Mouse (Mus musculus): Measurements from ENCODE around the gene Madd.
"Not testable (repeated sequence)": the region's sequence is repeated elsewhere in the genome, so short reads cannot be mapped to it uniquely, and the experiment has no call there.

Gene Madd

DNA sequence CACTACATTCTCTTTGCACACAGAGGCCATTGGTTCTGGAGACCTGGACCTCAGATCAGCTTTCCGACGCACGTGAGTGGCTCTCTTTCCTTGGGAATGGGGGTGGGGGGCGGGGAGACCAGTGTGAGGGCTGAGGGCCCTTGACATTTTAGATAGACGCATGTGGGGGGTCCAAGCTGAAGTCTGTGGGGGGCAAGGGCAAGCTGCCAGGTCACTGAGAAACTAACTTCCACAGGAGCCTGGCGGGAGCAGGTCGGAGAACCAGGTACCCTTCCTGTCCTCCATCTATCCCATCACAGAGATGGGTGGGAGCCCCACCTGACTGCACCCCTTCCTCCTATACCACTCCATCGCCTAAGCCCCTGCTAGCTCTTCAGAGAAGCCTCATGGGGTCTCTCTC is 62.1 kb downstream of the Madd start:
- no peak for DNase-seq

- no peak for DNase-seq
Observed at GRCm38 (mm10) chr2:91121011-91121410, 62.6 kb downstream of the Madd start.

DNA sequence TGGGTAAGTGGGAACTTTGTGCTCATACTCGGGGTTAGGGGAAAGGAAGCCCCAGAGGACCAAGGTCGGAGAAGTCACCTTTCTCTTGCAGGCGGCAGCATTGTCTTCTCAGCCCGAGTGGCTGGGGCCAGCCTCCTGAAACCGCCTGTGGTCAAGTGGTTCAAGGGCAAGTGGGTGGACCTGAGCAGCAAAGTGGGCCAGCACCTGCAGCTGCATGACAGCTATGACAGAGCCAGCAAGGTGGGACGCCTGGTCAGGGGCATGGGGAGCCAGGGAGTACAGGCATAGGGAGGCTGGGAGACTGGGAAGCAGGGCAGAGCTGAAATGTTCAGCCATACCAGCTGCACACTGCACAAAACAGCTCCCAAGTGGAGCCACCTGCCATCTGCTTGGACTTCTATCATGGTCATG is 63.4 kb downstream of the Madd start:
- no peak for DNase-seq

DNA sequence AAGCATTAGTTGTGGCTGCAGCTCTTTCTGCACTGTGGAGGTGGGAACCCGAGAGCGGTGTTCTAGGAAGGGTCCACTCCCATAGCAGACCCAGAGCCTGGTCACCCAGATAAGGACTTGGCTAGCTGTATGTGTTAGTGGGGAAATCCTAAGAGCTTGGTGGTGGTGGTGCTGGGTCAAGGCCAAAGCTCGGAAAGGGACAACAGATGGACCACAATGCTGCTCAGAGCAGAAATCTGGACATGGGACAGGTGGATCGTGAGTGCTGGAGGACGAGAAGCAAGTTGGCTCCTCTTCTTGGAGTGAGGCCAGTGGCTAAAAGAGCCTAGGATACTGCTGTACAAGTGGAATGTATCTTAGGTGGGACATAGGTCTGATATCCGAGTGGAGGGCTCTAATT is 64.1 kb downstream of the Madd start:
- no peak for DNase-seq

DNA sequence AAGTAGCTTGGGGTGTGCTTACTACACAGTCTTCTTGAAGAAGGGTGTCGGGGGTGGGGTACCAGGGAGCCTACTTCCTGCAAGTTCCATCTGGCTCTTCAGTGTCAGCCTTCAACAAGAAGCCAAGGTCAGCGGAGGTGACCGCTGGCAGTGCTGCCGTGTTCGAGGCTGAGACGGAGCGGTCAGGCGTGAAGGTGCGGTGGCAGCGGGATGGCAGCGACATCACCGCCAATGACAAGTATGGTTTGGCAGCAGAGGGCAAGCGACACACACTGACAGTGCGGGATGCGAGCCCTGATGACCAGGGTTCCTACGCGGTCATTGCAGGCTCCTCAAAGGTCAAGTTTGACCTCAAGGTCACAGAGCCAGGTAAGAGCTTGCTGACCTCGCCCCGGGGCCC is 64.6 kb downstream of the Madd start:
- DNase-seq = no peak

DNA sequence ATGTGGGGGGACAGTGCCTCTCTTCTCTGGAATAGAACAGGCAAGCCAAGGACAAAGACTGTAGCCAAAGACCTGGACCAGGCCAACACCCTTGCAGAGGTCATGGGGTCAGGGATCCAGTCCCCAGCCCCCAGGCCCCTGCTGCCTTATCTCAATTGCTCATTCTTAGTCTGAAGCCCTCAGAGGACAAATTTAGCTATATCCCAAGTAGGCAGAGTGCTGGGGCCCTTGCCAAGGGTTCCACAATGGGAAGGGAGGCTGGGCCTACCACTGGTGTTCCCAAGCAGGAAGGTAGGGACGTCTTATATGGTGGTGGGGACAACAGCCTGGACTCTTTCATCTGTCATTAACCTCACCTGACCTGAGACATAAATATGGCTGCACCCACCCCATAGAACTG is 65.0 kb downstream of the Madd start:
- DNase-seq = no peak

GRCm38 (mm10) chr2:91117585-91118275 is 65.9 kb downstream of the Madd start, which contains the start of gene Mybpc3:
Gene Mybpc3, plus strand, starts transcription at chr2:91118144.
- no peak for DNase-seq

- DNase-seq = no peak
Observed at GRCm38 (mm10) chr2:91116842-91117241, 66.8 kb downstream of the Madd start.

- no peak for DNase-seq
Observed at GRCm38 (mm10) chr2:91115578-91115970, 68.1 kb downstream of the Madd start.

DNA sequence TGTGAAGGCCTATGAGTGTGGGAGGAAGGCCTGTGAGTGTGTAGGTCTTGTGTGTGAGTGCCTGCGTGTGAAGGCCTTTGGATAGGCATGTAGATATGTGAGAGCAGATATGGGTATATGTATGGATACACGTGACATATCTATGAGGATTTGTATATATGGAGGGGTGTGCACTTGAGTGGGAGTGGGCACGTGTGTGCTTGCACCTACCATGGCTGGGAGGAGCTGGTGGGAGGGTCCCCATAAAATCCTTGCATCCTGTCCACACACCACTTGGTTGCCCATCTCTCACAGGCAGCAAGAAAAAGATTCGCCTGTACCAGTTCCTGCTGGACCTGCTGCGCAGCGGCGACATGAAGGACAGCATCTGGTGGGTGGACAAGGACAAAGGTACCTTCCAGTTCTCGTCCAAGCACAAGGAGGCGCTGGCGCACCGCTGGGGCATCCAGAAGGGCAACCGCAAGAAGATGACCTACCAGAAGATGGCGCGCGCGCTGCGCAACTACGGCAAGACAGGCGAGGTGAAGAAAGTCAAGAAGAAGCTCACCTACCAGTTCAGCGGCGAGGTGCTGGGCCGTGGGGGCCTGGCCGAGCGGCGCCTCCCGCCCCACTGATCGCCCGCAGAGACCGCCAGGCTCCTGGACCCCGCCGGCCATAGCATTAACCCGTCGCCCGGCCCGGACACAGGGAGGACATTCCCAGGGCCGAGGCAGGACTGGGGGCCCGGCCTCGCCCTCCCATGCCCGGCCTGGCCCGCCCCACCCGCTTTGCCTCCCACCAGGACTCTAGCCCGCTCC is 68.7 kb downstream of the Madd start:
- peak; percentile 89 for DNase-seq

GRCm38 (mm10) chr2:91113852-91114251 is 69.8 kb downstream of the Madd start:
- DNase-seq = no peak

GRCm38 (mm10) chr2:91113334-91113733 is 70.3 kb downstream of the Madd start:
- DNase-seq = no peak

- no peak for DNase-seq
Observed at GRCm38 (mm10) chr2:91112491-91112890, 71.1 kb downstream of the Madd start.

GRCm38 (mm10) chr2:91111832-91112231 is 71.8 kb downstream of the Madd start:
- not testable (repeated sequence) for DNase-seq

DNA sequence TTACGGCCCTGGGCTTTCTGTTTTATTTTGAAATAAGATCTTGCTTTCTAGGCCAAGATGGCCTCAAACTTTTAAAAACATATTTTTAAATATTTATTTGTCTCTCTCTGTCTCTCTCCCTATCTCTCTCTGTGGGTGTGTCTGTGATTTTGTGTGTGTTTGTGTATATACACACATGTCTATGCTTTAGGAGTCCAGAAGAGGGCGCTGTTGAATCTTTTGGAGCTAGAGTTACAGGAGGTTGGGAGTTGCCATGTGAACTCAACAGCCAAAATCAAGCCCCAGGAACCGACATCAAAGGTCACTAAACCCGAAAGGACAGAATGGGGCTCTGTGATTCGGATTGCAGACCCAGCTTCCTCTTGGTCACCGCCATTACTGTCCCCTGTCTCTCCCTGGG is 73.2 kb downstream of the Madd start:
- no peak for DNase-seq

GRCm38 (mm10) chr2:91109807-91110385 is 73.7 kb downstream of the Madd start:
- DNase-seq = no peak

DNA sequence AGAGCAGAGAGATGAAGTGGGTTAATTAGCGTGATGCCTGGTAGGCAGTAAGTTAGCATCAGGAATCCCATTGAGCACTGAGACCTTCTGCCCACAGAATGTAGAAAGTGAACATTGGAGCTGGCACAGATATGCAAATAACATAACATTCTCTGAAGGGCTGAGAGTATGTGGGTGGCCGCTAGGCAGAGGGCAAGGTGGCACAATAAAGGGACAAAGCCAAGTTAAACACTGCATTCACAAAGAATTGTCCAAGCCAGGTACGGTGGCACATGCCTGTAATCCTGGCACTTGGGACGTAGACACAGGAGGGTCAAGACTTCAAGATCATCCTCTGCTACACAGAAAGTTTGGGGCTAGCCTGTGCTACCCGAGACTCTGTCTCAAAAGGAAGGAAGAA is 74.4 kb downstream of the Madd start:
- DNase-seq = no peak

DNA sequence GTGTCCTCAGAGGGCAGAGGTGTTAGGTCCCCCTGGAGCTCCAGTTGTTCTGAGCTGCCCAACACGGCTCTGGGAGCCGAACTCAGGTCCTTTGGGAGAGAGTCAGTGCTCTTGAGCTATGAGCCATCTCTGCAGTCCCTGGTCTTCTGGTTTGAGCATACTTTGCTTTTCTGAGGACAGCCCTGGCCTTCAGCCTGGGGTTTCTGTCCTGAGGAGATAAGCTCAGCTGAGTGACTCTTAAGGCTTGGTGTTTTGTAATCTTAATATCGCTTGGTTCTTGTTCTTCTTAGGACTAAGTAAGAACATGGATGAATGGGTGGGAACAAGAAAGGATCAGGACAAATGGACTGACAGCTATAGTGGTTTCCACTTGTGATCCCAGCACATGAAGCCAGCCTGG is 75.5 kb downstream of the Madd start:
- DNase-seq = no peak

GRCm38 (mm10) chr2:91101124-91101740 is 82.4 kb downstream of the Madd start:
- peak; percentile 98 for DNase-seq

- DNase-seq = no peak
Observed at GRCm38 (mm10) chr2:91098156-91098555, 85.5 kb downstream of the Madd start.

GRCm38 (mm10) chr2:91097015-91097414 is 86.6 kb downstream of the Madd start:
- DNase-seq = no peak

DNA sequence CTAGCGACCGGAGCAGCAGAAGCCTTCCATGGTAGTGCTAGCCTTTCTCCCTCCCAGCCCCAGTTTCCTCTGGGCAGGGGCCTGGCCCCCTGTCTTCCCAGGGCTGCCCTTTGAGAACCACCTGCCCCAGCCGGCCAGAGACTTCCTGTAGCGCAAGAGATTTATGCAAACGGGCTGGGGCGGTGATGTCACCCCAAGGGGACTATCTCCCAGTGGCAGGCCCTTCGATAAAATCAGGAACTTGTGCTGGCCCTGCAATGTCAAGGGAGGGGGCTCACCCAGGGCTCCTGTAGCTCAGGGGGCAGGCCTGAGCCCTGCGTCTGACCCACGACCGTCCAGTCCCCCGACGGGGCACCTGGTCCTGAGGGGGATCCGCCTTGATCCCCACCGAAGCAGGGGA is 87.1 kb downstream of the Madd start:
- DNase-seq = no peak

GRCm38 (mm10) chr2:91090827-91091226 is 92.8 kb downstream of the Madd start:
- no peak for DNase-seq

DNA sequence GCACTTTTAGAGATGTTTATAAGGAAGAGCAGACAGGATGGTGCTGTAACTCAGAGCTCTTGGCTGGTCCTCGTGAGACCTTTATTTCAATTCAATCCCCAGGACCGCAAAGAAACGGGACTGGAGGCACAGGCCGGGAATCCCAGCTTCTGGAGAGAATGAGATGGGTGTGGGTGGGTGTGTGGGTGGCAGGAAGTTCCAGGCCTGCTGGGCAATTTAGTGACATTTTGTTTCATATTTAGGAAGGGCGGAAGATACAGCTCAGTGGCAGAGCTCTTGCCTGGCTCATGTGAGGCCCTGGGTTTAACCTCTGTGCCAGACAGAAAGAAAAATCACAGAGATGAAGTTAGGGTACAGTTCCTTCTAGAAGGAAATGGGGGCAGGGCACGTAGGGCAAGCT is 93.4 kb downstream of the Madd start:
- DNase-seq = no peak
